Mouse (Mus musculus): Measurements from ENCODE around the gene Gm21788.
"Not testable (repeated sequence)": the region's sequence is repeated elsewhere in the genome, so short reads cannot be mapped to it uniquely, and the experiment has no call there.

Gm21788 gene

GRCm38 (mm10) chrY:7404710-7405109 lies at the start of gene Gm21788:
Gene Gm21788 (plus strand): TSS chrY:7405010.
- not testable (repeated sequence) for DNase-seq (ENCODE audit: low spot score in 2 of 2)

All from right cerebral cortex, postnatal 10 days (tissue).